Mouse (Mus musculus): Measurements from ENCODE around the gene Hes1.

DNA sequence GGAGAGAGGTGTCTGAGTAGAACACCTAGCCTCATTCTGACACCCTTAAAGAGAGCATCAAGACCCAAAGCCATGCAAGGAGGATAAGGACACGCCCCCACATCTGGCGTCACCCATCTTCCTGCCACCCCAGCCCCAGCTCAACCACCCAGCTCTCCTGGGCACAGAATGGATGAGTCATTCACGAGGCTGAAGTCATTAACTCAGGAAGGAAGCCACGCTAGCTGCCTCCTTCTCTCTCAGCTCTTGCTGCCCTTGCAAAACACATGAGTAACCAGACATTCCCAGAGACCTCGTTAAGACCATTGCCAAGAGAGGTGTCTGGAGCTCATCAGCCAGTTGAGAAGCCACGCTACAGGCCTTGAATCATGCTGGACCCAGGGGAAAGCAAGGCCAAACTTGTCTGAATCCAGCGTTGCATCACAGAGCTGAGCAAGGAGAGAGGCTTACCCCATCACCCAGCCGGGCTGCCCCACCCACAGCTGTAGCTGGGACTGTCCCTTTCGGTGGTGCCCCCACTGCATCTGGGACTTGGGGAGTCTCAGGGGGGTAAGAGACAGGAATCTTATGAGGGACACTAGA is 39.4 kb upstream of the Hes1 start:
- TF ChIP-seq CTCF (IDR thresholded peaks at IDR 0.05; ENCODE audit: low read depth, low read length) (no peak), POLR2A (IDR thresholded peaks at IDR 0.05; ENCODE audit: extremely low read depth, insufficient read depth, low read length) (no peak)

Measured in liver, adult 2 months (tissue).